Mouse (Mus musculus) embryonic facial prominence, embryonic 11.5 days (tissue): ENCODE measurements around the gene Vmn1r193. TPM values are rescaled to one million over a fixed set of nuclear protein-coding genes. Genes with fewer than 3 reads are reported as not detected.

Experiments used
- ATAC-seq: fragments of 200-750 bp; cut with Nextera tagmentation; replicated peaks from 2 replicates; pipeline ENCODE4 v1.8.0; 2017; ENCODE audit warnings: low read depth; ENCODE audit not compliant: insufficient number of reproducible peaks, low FRiP score, low TSS enrichment
- DNase-seq: peaks from one replicate; pipeline ENCODE4 v3.0.0-alpha.2; 2015; ENCODE audit warnings: low spot score
- H3K27ac ChIP-seq: fragments of 300-500 bp; sonication (generic); replicated peaks from 2 replicates; pipeline ENCODE4 v1.5.1; 2014; ENCODE audit warnings: mild to moderate bottlenecking, low read depth, low read length, control low read depth
- H3K27me3 ChIP-seq: fragments of 300-500 bp; sonication (generic); 2 replicates; pipeline ENCODE4 v1.6.1; 2014; ENCODE audit warnings: mild to moderate bottlenecking, low read length, moderate library complexity, mixed read lengths; ENCODE audit not compliant: control insufficient read depth, insufficient read depth
- H3K36me3 ChIP-seq: fragments of 300-500 bp; sonication (generic); replicated peaks from 2 replicates; pipeline ENCODE4 v1.6.1; 2014; ENCODE audit warnings: low read depth, mild to moderate bottlenecking, low read length, moderate library complexity, mixed read lengths; ENCODE audit not compliant: control insufficient read depth, insufficient read depth
- H3K4me1 ChIP-seq: fragments of 300-500 bp; sonication (generic); 2 replicates; pipeline ENCODE4 v1.6.1; 2014; ENCODE audit warnings: low read length, mixed read lengths; ENCODE audit not compliant: control insufficient read depth, insufficient read depth
- H3K4me2 ChIP-seq: fragments of 300-500 bp; sonication (generic); 2 replicates; pipeline ENCODE4 v1.6.1; 2014; ENCODE audit warnings: low read depth, mild to moderate bottlenecking, control low read depth, low read length, moderate library complexity
- H3K4me3 ChIP-seq: fragments of 300-500 bp; sonication (generic); 2 replicates; pipeline ENCODE4 v1.5.1; 2014; ENCODE audit warnings: low read depth, low read length, control low read depth
- H3K9ac ChIP-seq: fragments of 300-500 bp; sonication (generic); replicated peaks from 2 replicates; pipeline ENCODE4 v1.6.1; 2014; ENCODE audit warnings: mild to moderate bottlenecking, control low read depth, low read length
- H3K9me3 ChIP-seq: fragments of 300-500 bp; sonication (generic); replicated peaks from 2 replicates; pipeline ENCODE4 v1.6.1; 2016; ENCODE audit warnings: mild to moderate bottlenecking, low read length, inconsistent platforms, mixed read lengths; ENCODE audit not compliant: control insufficient read depth
- WGBS: fragments of 180-500 bp; shearing (Covaris S2); extraction: QIAGEN DNeasy Blood & Tissue Kit; methylation state at CpG from one replicate; pipeline ENCODE4 v1.1.7; 2014; 5-methylcytosine and 5-hydroxymethylcytosine counted together
- microRNA-seq: library from miRNA; unstranded; fragments of <30 nt; microRNA quantifications from one replicate; pipeline ENCODE4, GENCODE M21; 2016; ENCODE audit warnings: borderline number of aligned reads
- polyA plus RNA-seq: library from polyadenylated mRNA; unstranded; fragments of >200 nt; fragmentation: Nextera tagmentation; extraction: Ambion mirVana; gene quantifications from 2 replicates; pipeline ENCODE4 v1.2.1, GENCODE M21; 2014

Vmn1r193 gene
- polyA plus RNA-seq, 1 experiment from 2014 or later, result not detected

GRCm38 (mm10) chr13:22183869-22184268, 39.1 kb downstream of the Vmn1r193 start, which contains the start of gene Vmn1r191:
TSS of gene Vmn1r191 (minus strand) at chr13:22183969.
- Histone ChIP-seq H3K9me3 (no peaks in the 10 kb centered on the region), H3K27me3 (no peaks in the 10 kb centered on the region), H3K36me3 (no peaks in the 10 kb centered on the region), H3K4me3 (no peak within 1 kb of the TSS), H3K4me2 (no peak within 1 kb of the TSS), H3K9ac (no peak within 1 kb of the TSS), H3K27ac (no peak within 1 kb of the TSS), H3K4me1 (no peaks in the 10 kb centered on the region)
- WGBS, result 83% methylated on average over 1 of the region's 1 CpGs
- DNase-seq, result no peak
- ATAC-seq, result no peak

- 92% methylated on average over 15 of the region's 15 CpGs for WGBS
- no peak for ATAC-seq
- no peak for DNase-seq
- Histone ChIP-seq H3K9ac (no peak overlapping the region), H3K27me3 (no peaks in the 10 kb centered on the region), H3K4me2 (no peak overlapping the region), H3K9me3 (no peaks in the 10 kb centered on the region; the same call in 1 of the 2 replicates), H3K4me3 (no peak overlapping the region), H3K27ac (no peak overlapping the region), H3K36me3 (no peaks in the 10 kb centered on the region), H3K4me1 (no peaks in the 10 kb centered on the region)
Observed at GRCm38 (mm10) chr13:22168416-22168815, 54.5 kb downstream of the Vmn1r193 start.

Small RNA genes lying within 50 kb of the gene (microRNA-seq; reads per million reads assigned to microRNA genes)
- gene Gm23282 (not detected), gene Gm25084 (not detected)

Other genes with a start within 250 kb of the Vmn1r193 start
- gene Pom121l2, start 242.0 kb downstream of the Vmn1r193 start, polyA plus RNA-seq, result 0.24 TPM in 1 of 2 replicates, not detected in the other
- gene Prss16, start 213.4 kb downstream of the Vmn1r193 start, polyA plus RNA-seq, result 0.25 and 0.50 TPM in 2 replicates
- gene Hist1h2ah, start 187.6 kb downstream of the Vmn1r193 start, polyA plus RNA-seq, result 4.2 and 20.5 TPM in 2 replicates
- gene Hist1h2bk, start 187.3 kb downstream of the Vmn1r193 start, polyA plus RNA-seq, result 15.9 and 24.3 TPM in 2 replicates
- gene Hist1h4i, start 181.8 kb downstream of the Vmn1r193 start, polyA plus RNA-seq, result 31.9 and 34.5 TPM in 2 replicates
- 99.8 and 102 TPM in 2 replicates for gene Hist1h2ag, start 180.2 kb downstream of the Vmn1r193 start, polyA plus RNA-seq
- gene Hist1h2bj, start 179.9 kb downstream of the Vmn1r193 start, polyA plus RNA-seq, result 14.2 and 16.0 TPM in 2 replicates
- gene Vmn1r188, start 138.7 kb downstream of the Vmn1r193 start, polyA plus RNA-seq, result not detected in 2 replicates
- not detected in 2 replicates for gene Vmn1r189, start 117.3 kb downstream of the Vmn1r193 start, polyA plus RNA-seq
- not detected in 2 replicates for gene Vmn1r191, start 39.2 kb downstream of the Vmn1r193 start, polyA plus RNA-seq
- gene Vmn1r192, start 32.0 kb downstream of the Vmn1r193 start, polyA plus RNA-seq, result not detected in 2 replicates
- gene Vmn1r194, start 21.1 kb upstream of the Vmn1r193 start, polyA plus RNA-seq, result not detected in 2 replicates
- not detected in 2 replicates for gene Vmn1r195, start 47.4 kb upstream of the Vmn1r193 start, polyA plus RNA-seq
- not detected in 2 replicates for gene Vmn1r196, start 66.8 kb upstream of the Vmn1r193 start, polyA plus RNA-seq
- gene Vmn1r197, start 101.4 kb upstream of the Vmn1r193 start, polyA plus RNA-seq, result not detected in 2 replicates
- not detected in 2 replicates for gene Vmn1r198, start 127.2 kb upstream of the Vmn1r193 start, polyA plus RNA-seq
- gene Vmn1r199, start 156.7 kb upstream of the Vmn1r193 start, polyA plus RNA-seq, result not detected in 2 replicates
- gene Vmn1r200, start 167.2 kb upstream of the Vmn1r193 start, polyA plus RNA-seq, result not detected in 2 replicates
- gene Vmn1r201, start 248.8 kb upstream of the Vmn1r193 start, polyA plus RNA-seq, result not detected in 2 replicates